Mouse (Mus musculus) limb, embryonic 11.5 days (tissue): Measurements from ENCODE around the gene Nmrk2. TPM values are rescaled to one million over a fixed set of nuclear protein-coding genes. Genes with fewer than 3 reads are reported as not detected.
"Not testable (repeated sequence)": the region's sequence is repeated elsewhere in the genome, so short reads cannot be mapped to it uniquely, and the experiment has no call there.

Source experiments
- ATAC-seq: fragments of 200-750 bp; cut with Nextera tagmentation; 2 replicates; pipeline ENCODE4 v1.8.0; 2017; ENCODE audit warnings: low read depth; ENCODE audit not compliant: insufficient number of reproducible peaks, low FRiP score, low TSS enrichment
- DNase-seq: peaks from one replicate; pipeline ENCODE4 v3.0.0-alpha.2; 2015; ENCODE audit warnings: low spot score
- H3K27ac ChIP-seq: fragments of 300-500 bp; sonication (generic); replicated peaks from 2 replicates; pipeline ENCODE4 v1.5.1; 2014; ENCODE audit warnings: low read depth, mild to moderate bottlenecking, low read length
- H3K27me3 ChIP-seq: fragments of 300-500 bp; sonication (generic); 2 replicates; pipeline ENCODE4 v1.6.1; 2014; ENCODE audit warnings: mild to moderate bottlenecking, low read length, mixed read lengths; ENCODE audit not compliant: control insufficient read depth, insufficient read depth
- H3K36me3 ChIP-seq: fragments of 300-500 bp; sonication (generic); 2 replicates; pipeline ENCODE4 v1.6.1; 2014; ENCODE audit warnings: mild to moderate bottlenecking, low read length, moderate library complexity, mixed read lengths; ENCODE audit not compliant: control insufficient read depth, insufficient read depth
- H3K4me1 ChIP-seq: fragments of 300-500 bp; sonication (generic); 2 replicates; pipeline ENCODE4 v1.6.1; 2014; ENCODE audit warnings: low read length, mixed read lengths; ENCODE audit not compliant: control insufficient read depth, insufficient read depth
- H3K4me2 ChIP-seq: fragments of 300-500 bp; sonication (generic); 2 replicates; pipeline ENCODE4 v1.6.1; 2014; ENCODE audit warnings: low read depth, mild to moderate bottlenecking, moderate library complexity; ENCODE audit not compliant: severe bottlenecking
- H3K4me3 ChIP-seq: fragments of 300-500 bp; sonication (generic); 2 replicates; pipeline ENCODE4 v1.5.1; 2014; ENCODE audit warnings: low read depth, low read length
- H3K9ac ChIP-seq: fragments of 300-500 bp; sonication (generic); 2 replicates; pipeline ENCODE4 v1.6.1; 2014; ENCODE audit warnings: mild to moderate bottlenecking, low read length
- H3K9me3 ChIP-seq: fragments of 300-500 bp; sonication (generic); 2 replicates; pipeline ENCODE4 v1.6.1; 2016; ENCODE audit warnings: low read length; ENCODE audit not compliant: control insufficient read depth
- WGBS: fragments of 180-500 bp; shearing (Covaris S2); extraction: QIAGEN DNeasy Blood & Tissue Kit; methylation state at CpG from one replicate; pipeline ENCODE4 v1.1.7; 2014; 5-methylcytosine and 5-hydroxymethylcytosine counted together
- polyA plus RNA-seq: library from polyadenylated mRNA; unstranded; fragments of >200 nt; fragmentation: Nextera tagmentation; extraction: Ambion mirVana; gene quantifications from 2 replicates; pipeline ENCODE4 v1.2.1, GENCODE M21; 2014

Nmrk2 gene
- polyA plus RNA-seq, 1 experiment from 2014 or later = 0.08 TPM

- H3K9me3 ChIP-seq = no peaks in the 10 kb centered on the region
- H3K4me2 ChIP-seq = no peak overlapping the region
- peaks cover 14% of the 10 kb centered on the region for H3K27me3 ChIP-seq
- WGBS = 81% methylated on average over 26 of the region's 26 CpGs
- no peak for ATAC-seq
- H3K4me1 ChIP-seq = peaks cover 14% of the 10 kb centered on the region; the same call in 1 of the 2 replicates
- H3K36me3 ChIP-seq = peaks cover 10% of the 10 kb centered on the region
- DNase-seq = no peak
- no peak overlapping the region for H3K9ac ChIP-seq
- no peak overlapping the region for H3K27ac ChIP-seq
- no peak overlapping the region for H3K4me3 ChIP-seq
These were observed 12.0 kb downstream of the Nmrk2 start for GRCm38 (mm10) chr10:81189821-81190220.

DNA sequence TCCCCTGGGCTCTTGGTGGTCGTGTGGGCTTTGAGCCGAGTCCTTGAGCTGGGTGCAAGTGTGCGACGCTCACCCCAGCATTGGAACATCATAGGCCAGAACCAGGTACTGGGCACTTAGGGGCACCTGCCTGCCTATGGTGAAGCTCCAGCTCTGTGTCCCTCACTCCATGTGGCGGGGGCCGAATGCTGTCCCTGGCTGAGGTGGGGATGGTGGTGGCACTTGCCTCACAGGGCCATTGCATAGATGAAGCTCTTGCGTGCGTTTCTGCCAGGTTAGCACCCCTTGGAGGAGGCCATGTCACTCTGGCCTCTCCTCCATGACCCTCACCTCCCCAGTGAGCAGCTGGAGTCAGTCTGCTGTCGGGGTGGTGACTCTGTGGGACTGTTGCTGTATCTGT, 14.7 kb downstream of the Nmrk2 start:
- H3K9ac ChIP-seq = no peak overlapping the region
- H3K27ac ChIP-seq = no peak overlapping the region
- no peaks in the 10 kb centered on the region for H3K27me3 ChIP-seq
- H3K9me3 ChIP-seq = no peaks in the 10 kb centered on the region
- H3K4me1 ChIP-seq = peaks cover 9% of the 10 kb centered on the region
- DNase-seq = no peak
- no peak for ATAC-seq
- H3K36me3 ChIP-seq = peaks cover 10% of the 10 kb centered on the region
- H3K4me2 ChIP-seq = no peak overlapping the region
- H3K4me3 ChIP-seq = no peak overlapping the region
- 94% methylated on average over 9 of the region's 9 CpGs for WGBS

- Histone ChIP-seq H3K36me3 (peaks cover 33% of the 10 kb centered on the region), H3K9me3 (no peaks in the 10 kb centered on the region), H3K9ac (no peak overlapping the region), H3K4me2 (no peak overlapping the region), H3K27ac (no peak overlapping the region), H3K4me3 (no peak overlapping the region), H3K27me3 (no peaks in the 10 kb centered on the region), H3K4me1 (peaks cover 9% of the 10 kb centered on the region)
- no peak for DNase-seq
- WGBS = 53% methylated on average over 4 of the region's 4 CpGs
- no peak for ATAC-seq
These were observed 17.1 kb downstream of the Nmrk2 start for GRCm38 (mm10) chr10:81184765-81185164.

DNA sequence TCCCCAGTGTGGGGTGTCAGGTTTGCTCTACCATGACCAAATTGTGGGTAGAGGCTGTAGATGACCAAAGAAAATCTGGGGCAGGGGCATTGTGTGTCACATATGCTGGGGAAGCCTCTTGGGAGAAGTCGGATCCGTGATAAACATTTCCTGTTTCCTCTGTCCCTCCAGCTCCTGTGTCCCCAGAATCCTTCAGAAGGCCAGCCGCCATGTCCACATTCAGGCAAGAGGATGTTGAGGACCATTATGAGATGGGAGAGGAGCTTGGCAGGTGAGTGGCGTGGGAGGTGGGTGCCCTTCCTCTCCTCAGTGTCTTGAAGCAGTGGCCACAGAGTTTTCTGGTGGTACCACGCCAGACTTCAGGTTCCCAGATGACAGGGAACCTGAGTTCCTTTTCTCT, 18.0 kb downstream of the Nmrk2 start, which contains the start of gene 4930442H23Rik:
Gene 4930442H23Rik (minus strand): TSS at position 45 of the 400 bp plus-strand sequence.
- H3K4me3 ChIP-seq = peak within 1 kb of the TSS; percentile 44
- H3K27me3 ChIP-seq = no peaks in the 10 kb centered on the region
- DNase-seq (no peak), ATAC-seq (no peak)
- peak within 1 kb of the TSS; percentile 59 for H3K4me2 ChIP-seq
- 92% methylated on average over 5 of the region's 5 CpGs for WGBS
- H3K9me3 ChIP-seq = no peaks in the 10 kb centered on the region
- peaks cover 13% of the 10 kb centered on the region for H3K4me1 ChIP-seq
- H3K36me3 ChIP-seq = peaks cover 42% of the 10 kb centered on the region
- H3K27ac ChIP-seq = peak within 1 kb of the TSS; percentile 26; the same call in 1 of the 2 replicates
- peak within 1 kb of the TSS; percentile 49 for H3K9ac ChIP-seq

DNA sequence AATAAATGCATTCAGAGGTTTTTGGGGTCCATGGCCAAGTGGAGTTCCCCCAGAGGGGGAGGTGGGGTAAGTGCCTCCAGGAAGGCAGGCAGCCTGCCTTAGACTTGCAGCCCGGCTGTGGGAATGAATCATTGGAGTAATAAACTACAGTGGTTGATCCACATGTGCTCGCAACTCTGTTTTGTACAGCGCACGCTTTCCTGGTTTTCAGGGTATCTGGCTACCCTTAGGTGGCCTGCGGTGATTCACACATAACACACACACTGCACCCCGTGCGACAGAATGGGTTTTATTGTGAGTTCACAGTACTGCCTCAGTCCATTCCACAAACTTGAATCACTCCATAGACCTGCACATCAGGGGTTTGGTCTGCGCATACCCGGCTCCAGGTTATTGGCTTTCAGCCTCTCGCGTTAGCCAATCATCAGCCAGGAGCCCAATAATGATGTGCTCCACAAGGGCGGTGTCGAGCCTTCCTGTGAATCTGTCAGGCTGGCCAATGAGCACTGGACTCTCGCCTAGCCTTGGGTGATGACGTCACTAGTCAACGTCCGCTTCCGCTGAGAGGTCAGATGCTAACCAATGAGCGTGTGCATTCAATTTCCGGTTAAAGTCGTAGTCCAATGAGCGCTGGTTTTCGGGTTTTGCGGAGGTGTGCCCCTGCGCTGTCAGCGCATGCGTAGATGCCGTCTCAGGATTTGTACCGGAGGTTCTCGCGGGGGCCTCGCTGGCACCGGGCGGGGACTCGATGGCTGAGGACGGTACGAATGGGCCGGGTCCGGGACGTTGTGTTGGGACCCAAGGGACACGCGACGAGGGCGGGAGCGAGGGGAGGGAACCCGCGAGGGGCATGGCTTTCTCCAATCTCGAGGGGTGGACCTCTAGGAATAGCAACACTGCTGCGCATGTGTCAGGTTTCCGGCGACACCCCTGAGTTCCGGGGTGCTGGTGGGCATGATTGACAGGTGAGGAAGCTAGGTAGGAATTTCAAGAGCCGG, 19.2 kb downstream of the Nmrk2 start, which contains the start of gene Dapk3:
Gene Dapk3 (plus strand): TSS at position 670 of the 998 bp plus-strand sequence.
- H3K4me1 ChIP-seq = peaks cover 20% of the 10 kb centered on the region

DNA sequence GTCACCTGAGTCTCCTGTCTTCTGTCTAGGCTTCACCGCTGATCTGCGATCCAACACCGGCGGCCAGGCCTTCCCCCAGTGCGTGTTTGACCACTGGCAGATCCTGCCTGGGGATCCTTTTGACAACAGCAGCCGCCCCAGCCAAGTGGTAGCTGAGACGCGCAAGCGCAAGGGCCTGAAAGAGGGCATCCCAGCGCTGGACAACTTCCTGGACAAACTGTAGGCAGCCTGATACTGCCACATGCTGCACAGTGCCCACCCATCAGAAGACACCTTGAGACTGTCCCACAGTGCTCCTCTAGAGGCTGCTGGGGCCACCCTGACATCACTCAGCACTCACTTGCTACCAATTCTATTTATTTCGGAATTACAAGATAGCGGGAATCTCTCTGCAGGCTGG, 20.0 kb downstream of the Nmrk2 start:
- not testable (repeated sequence) for H3K27me3 ChIP-seq, ATAC-seq, H3K4me3 ChIP-seq, H3K4me2 ChIP-seq, DNase-seq, H3K27ac ChIP-seq, H3K9me3 ChIP-seq, H3K9ac ChIP-seq
- peaks cover 45% of the 10 kb centered on the region for H3K36me3 ChIP-seq
- peaks cover 23% of the 10 kb centered on the region for H3K4me1 ChIP-seq
- 82% methylated on average over 12 of the region's 12 CpGs for WGBS

More for the DNA sequence above, 19.2 kb downstream of the Nmrk2 start, which contains the start of gene Dapk3:
- ATAC-seq (peak; percentile 94), DNase-seq (peak; percentile 99)
- H3K27me3 ChIP-seq = no peaks in the 10 kb centered on the region
- peak within 1 kb of the TSS; percentile 49 for H3K9ac ChIP-seq
- peak within 1 kb of the TSS; percentile 59 for H3K4me2 ChIP-seq
- H3K36me3 ChIP-seq = peaks cover 49% of the 10 kb centered on the region
- WGBS = 4% methylated on average over 53 of the region's 53 CpGs
- peak within 1 kb of the TSS; percentile 26; the same call in 1 of the 2 replicates for H3K27ac ChIP-seq
- no peaks in the 10 kb centered on the region for H3K9me3 ChIP-seq
- H3K4me3 ChIP-seq = peak within 1 kb of the TSS; percentile 44

DNA sequence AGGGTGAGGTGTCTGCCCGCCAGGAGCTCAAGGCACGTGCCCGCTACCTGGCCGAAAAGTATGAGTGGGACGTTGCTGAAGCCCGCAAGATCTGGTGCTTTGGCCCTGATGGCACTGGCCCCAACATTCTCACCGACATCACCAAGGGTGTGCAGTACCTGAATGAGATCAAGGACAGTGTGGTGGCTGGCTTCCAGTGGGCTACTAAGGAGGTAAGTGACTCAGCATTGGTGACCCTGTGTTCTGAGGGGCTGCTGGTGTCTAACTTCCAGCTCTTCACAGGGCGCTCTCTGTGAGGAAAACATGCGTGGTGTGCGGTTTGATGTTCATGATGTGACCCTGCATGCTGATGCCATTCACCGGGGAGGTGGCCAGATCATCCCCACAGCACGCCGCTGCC, 20.9 kb downstream of the Nmrk2 start:
- Histone ChIP-seq H3K9me3 (no peaks in the 10 kb centered on the region), H3K36me3 (peaks cover 44% of the 10 kb centered on the region), H3K4me3 (peak overlapping the region; percentile 8; the same call in 1 of the 2 replicates), H3K27ac (no peak overlapping the region), H3K4me2 (no peak overlapping the region), H3K4me1 (peaks cover 23% of the 10 kb centered on the region), H3K27me3 (no peaks in the 10 kb centered on the region), H3K9ac (no peak overlapping the region)
- DNase-seq (no peak), ATAC-seq (no peak)
- 97% methylated on average over 13 of the region's 13 CpGs for WGBS

DNA sequence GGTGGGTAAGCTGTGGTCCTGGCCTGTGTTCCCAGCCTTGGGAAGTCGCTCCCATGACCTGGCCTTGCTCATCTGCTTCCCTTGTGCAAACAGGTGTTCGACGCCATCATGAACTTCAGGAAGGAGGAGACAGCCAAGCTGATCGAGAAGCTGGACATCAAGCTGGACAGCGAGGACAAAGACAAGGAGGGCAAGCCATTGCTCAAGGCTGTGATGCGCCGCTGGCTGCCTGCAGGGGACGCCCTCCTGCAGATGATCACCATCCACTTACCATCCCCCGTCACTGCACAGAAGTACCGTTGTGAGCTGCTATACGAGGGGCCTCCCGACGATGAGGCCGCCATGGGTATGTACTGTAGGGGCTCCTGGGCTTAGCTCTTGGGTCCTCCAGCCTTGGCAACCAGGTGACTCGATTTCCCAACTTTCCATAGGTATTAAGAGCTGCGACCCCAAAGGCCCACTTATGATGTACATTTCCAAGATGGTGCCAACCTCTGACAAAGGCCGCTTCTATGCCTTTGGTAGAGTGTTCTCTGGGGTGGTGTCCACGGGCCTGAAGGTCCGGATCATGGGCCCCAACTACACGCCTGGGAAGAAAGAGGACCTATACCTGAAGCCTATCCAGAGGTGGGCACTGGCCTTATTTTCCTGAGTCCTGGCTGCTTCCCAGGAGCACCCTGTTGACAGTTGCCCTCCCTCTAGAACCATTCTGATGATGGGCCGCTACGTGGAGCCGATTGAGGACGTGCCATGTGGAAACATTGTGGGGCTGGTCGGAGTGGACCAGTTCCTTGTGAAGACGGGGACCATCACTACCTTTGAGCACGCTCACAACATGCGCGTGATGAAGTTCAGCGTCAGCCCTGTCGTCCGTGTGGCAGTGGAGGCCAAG, 22.2 kb downstream of the Nmrk2 start:
- Histone ChIP-seq H3K4me1 (peaks cover 21% of the 10 kb centered on the region), H3K4me3 (no peak overlapping the region), H3K27ac (no peak overlapping the region), H3K36me3 (peaks cover 44% of the 10 kb centered on the region), H3K27me3 (no peaks in the 10 kb centered on the region), H3K4me2 (no peak overlapping the region), H3K9ac (no peak overlapping the region), H3K9me3 (no peaks in the 10 kb centered on the region)
- ATAC-seq (no peak), DNase-seq (no peak)
- WGBS = 90% methylated on average over 32 of the region's 32 CpGs
